Mouse (Mus musculus) midbrain, embryonic 12.5 days (tissue): ENCODE results near the gene Fat3. TPM values are rescaled to one million over a fixed set of nuclear protein-coding genes. Genes with fewer than 3 reads are reported as not detected.

Experiments used
- ATAC-seq: fragments of 200-750 bp; cut with Nextera tagmentation; 2 replicates; pipeline ENCODE4 v1.8.0; 2017; ENCODE audit warnings: low read depth, moderate TSS enrichment, moderate library complexity; ENCODE audit not compliant: low FRiP score
- H3K27ac ChIP-seq: fragments of 300-500 bp; sonication (generic); replicated peaks from 2 replicates; pipeline ENCODE4 v1.5.1; 2016; ENCODE audit warnings: mild to moderate bottlenecking
- H3K27me3 ChIP-seq: fragments of 300-500 bp; sonication (generic); 2 replicates; pipeline ENCODE4 v1.6.1; 2016; ENCODE audit warnings: mild to moderate bottlenecking
- H3K36me3 ChIP-seq: fragments of 300-500 bp; sonication (generic); 2 replicates; pipeline ENCODE4 v1.6.1; 2016
- H3K4me1 ChIP-seq: fragments of 300-500 bp; sonication (generic); 2 replicates; pipeline ENCODE4 v1.6.1; 2016
- H3K4me2 ChIP-seq: fragments of 300-500 bp; sonication (generic); replicated peaks from 2 replicates; pipeline ENCODE4 v1.6.1; 2016; ENCODE audit warnings: mild to moderate bottlenecking, moderate library complexity
- H3K4me3 ChIP-seq: fragments of 300-500 bp; sonication (generic); 2 replicates; pipeline ENCODE4 v1.5.1; 2016; ENCODE audit warnings: mild to moderate bottlenecking
- H3K9ac ChIP-seq: fragments of 300-500 bp; sonication (generic); replicated peaks from 2 replicates; pipeline ENCODE4 v1.6.1; 2016; ENCODE audit warnings: mild to moderate bottlenecking, moderate library complexity
- H3K9me3 ChIP-seq: fragments of 300-500 bp; sonication (generic); 2 replicates; pipeline ENCODE4 v1.6.1; 2016; ENCODE audit warnings: mild to moderate bottlenecking
- WGBS: fragments of 180-500 bp; shearing (Covaris S2); methylation state at CpG from one replicate; pipeline ENCODE4 v1.1.7; 2016; 5-methylcytosine and 5-hydroxymethylcytosine counted together
- polyA plus RNA-seq: library from polyadenylated mRNA; unstranded; fragments of >200 nt; fragmentation: Nextera tagmentation; extraction: Ambion mirVana; gene quantifications from 2 replicates; pipeline ENCODE4 v1.2.1, GENCODE M21; 2016

The Fat3 gene
- polyA plus RNA-seq, 1 experiment from 2014 or later = 12.3 TPM

DNA sequence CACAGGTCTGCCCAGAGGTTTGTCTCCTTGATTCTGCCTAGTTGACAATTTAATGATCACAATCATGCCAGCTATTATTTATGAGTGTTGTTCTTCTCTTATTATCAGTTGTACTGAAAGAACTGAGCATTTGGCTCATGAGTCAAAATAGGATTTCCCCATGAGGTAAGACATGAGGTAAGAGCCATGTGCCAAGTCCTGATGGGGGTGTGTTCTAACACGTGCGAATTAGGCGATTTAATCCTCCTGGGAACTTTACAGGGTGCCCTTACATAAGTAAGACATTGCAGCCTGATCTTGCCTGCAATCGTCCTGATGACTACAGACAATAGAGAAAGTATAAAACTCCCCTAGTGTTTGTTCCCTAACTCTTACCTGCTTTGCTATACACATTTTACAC, 631.6 kb downstream of the Fat3 start:
- no peak overlapping the region for H3K4me2 ChIP-seq
- WGBS = 57% methylated on average over 4 of the region's 4 CpGs
- H3K4me3 ChIP-seq = no peak overlapping the region
- no peak overlapping the region for H3K27ac ChIP-seq
- ATAC-seq = no peak
- H3K4me1 ChIP-seq = no peaks in the 10 kb centered on the region
- H3K9me3 ChIP-seq = no peaks in the 10 kb centered on the region
- no peak overlapping the region for H3K9ac ChIP-seq
- H3K27me3 ChIP-seq = peaks cover 8% of the 10 kb centered on the region; the same call in 1 of the 2 replicates
- H3K36me3 ChIP-seq = no peaks in the 10 kb centered on the region

- no peak overlapping the region for H3K9ac ChIP-seq
- no peaks in the 10 kb centered on the region for H3K9me3 ChIP-seq
- H3K27me3 ChIP-seq = no peaks in the 10 kb centered on the region
- H3K4me3 ChIP-seq = no peak overlapping the region
- no peak overlapping the region for H3K27ac ChIP-seq
- no peak overlapping the region for H3K4me2 ChIP-seq
- WGBS = 78% methylated on average over 10 of the region's 10 CpGs
- no peak for ATAC-seq
- no peaks in the 10 kb centered on the region for H3K4me1 ChIP-seq
- H3K36me3 ChIP-seq = no peaks in the 10 kb centered on the region
Observed at GRCm38 (mm10) chr9:15866280-15867072, 634.6 kb downstream of the Fat3 start.

GRCm38 (mm10) chr9:15861402-15861801, 639.7 kb downstream of the Fat3 start:
- H3K27ac ChIP-seq = no peak overlapping the region
- no peaks in the 10 kb centered on the region for H3K36me3 ChIP-seq
- no peaks in the 10 kb centered on the region for H3K4me1 ChIP-seq
- no peaks in the 10 kb centered on the region for H3K9me3 ChIP-seq
- no peak for ATAC-seq
- H3K9ac ChIP-seq = no peak overlapping the region
- no peaks in the 10 kb centered on the region for H3K27me3 ChIP-seq
- no peak overlapping the region for H3K4me2 ChIP-seq
- H3K4me3 ChIP-seq = no peak overlapping the region
- 75% methylated on average over 5 of the region's 5 CpGs for WGBS
